Mouse (Mus musculus): Measurements from ENCODE around the gene Dhrs7c.
A peak's percentile ranks its signal among the peaks of the same experiment; 100 is the strongest.

Dhrs7c gene

DNA sequence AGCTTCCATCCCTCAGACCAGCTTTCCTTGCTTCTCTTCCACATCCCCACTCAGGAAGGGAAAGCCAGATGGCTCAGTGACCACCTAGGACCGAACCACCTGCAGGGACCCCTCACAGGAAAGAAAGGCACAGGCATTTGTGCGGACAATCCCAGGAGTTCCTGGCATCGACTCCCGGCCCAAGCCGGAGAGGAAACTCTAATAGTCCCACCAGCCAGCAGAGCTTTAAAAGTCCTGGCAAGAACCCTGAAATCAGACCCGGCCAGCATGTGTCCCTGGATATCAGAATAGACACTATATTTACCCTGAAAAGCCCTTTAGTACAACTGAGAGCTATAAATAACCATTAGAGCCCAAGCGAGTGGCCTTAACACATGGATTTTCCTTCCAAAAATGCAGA, at the start of gene Dhrs7c:
Dhrs7c (plus strand) TSS at position 257 of the 400 bp plus-strand sequence.
- DNase-seq (ENCODE audit: low spot score in 2 of 2): no peak

- DNase-seq (ENCODE audit: low spot score in 2 of 2): no peak
Observed at GRCm38 (mm10) chr11:67756287-67756686, 41.7 kb upstream of the Dhrs7c start.

DNA sequence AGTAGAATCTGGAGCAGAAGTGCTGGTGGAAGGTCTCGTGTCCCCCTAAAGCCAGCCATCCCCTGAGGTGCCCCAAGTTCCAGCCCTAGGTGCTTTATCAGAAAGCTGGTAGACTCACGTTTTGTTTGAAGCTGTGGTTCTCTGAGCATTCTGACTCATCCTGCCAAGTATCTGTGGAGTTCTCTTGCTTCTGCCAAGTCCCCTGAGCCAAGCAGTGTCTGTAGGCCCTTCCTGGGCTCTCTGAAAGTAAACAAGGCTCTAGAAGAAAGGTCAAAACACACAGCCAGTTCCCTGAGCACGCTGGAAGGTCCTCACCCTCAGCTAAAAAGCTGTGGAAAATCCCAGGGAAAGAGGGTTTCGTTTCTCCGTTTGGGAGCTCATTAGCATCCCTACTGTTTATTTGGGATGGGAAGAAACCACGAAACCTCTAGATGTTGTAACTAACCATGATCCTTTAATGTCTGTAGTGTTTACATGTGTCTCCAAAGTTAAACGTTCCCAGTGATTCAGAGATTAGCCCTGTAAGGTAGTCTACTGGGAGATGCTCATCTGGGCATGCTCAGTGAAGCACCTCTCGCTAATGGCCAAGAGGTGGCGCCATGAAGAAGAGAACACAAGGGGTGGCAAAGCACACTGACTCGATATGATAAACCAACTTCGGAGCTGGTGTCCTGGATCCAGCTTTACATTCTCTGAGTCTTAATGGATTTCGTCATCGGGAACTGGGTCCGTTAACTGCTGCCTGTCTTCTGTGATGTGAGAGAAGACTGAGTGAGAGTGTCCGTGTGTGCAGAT, 40.4 kb upstream of the Dhrs7c start:
- no peak for DNase-seq (ENCODE audit: low spot score in 2 of 2)

DNA sequence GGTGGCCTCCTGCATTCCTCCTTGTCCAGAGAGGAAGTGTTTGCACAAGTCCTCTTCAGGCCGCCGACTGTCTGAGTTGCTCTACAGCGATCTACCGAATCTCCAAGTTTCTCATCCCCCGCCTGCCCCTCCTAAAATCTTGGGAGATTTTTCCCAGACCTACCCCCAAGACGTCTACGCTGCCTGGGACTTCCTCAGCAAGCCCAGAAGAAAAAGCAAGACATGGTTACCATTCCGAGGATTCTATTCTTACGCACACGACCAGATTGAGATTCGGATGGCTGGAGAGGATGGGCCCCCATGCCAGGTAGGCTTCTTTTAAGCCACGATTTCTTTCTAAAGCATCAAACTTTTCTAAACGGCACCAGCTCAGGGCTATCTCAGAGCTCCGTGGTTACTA, 26.9 kb upstream of the Dhrs7c start, which contains the start of gene Glp2r:
Glp2r (minus strand) TSS at position 101 of the 400 bp plus-strand sequence.
- no peak for DNase-seq (ENCODE audit: low spot score in 2 of 2)

DNA sequence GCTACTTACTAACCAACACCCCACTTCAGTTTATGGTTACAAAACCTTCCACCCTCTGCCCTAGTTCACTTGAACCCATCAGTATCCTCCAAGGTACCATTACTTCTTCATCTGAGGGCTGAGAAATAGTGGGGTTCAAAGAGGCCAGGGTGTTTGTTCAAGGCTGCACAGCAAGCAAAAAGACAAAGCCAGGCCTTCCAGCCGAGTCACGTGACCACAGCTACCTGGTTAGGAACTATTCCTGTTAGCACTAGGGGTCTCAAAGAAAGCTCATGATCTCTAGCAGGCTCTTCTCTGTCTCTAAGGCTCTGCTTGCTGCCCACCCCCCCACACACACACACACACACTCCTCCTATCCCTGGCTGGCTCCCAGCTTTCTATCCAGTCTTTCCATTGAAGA, 26.3 kb upstream of the Dhrs7c start:
- no peak for DNase-seq (ENCODE audit: low spot score in 2 of 2)

DNA sequence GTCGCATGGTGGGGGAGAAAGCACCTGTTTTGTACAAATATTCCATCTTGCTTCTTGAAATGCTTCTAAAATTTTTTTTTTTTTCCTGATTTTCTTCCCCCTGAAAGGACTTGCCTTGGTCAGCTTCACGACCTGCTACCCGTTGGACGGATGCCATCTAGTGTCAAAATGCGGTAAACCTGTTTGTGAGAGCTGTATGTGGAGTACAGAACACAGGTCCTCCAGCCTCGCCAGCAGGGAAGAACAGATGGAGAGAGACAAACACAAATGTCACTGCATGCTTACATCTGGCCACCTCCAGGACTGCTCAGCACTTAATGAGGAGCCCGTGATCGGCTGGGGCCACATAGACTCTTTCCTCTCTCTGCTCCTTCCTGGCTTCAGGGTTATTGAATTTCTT, 25.4 kb upstream of the Dhrs7c start:
- peak; percentile 74 to 87 for DNase-seq (ENCODE audit: low spot score in 2 of 2)

DNA sequence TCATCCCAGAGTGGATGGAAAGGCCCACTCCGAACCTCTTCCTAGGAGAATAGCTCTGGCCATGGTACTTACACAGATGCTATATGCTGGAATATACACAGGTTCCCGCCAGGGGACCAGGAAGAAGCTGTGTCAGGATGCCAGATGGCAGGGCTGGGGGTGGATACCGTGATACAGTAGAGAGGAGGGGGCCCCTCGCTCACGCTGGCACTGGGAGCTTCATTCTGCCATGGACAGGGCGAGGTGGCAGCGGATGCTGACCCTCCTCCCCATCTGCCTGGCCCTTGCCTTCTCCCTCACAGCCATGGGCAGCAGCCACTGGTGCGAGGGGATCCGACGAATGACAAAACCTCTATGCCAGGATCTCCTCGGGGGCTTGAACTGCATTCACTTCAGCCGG, 23.6 kb upstream of the Dhrs7c start, which contains the start of gene Gsg1l2:
Gsg1l2 (plus strand) TSS at position 230 of the 400 bp plus-strand sequence.
- no peak for DNase-seq (ENCODE audit: low spot score in 2 of 2)

- DNase-seq (ENCODE audit: low spot score in 2 of 2): no peak
Observed at GRCm38 (mm10) chr11:67790182-67790581, 7.8 kb upstream of the Dhrs7c start.

DNA sequence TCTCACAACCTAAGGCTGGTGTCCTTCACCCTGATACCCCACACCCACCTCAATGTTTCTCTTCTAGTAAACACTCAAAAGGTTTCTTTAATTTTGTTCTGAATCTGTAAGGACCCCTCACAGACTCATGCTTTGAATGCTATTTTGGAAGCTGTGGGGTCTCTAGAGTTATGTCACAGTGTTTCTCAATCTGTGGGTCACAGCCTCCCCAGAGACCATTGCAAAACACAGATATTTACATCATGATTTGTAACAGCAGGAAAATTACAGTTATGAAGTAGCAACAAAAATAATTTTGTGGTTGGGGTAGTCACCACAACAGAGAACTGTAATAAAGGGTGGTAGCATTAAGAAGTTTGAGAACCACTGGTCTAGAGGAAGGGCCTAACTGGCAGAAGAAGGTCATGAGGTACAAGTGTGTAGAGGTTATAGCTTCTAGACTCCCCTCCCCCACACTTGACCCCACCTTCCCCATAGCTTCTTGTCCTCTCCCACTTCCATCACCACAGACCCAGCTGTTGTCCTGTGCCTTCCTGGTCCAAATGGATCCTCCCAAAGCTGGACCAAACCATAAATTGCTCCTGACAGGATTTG, 2.2 kb downstream of the Dhrs7c start:
- DNase-seq (ENCODE audit: low spot score in 2 of 2): no peak

- DNase-seq (ENCODE audit: low spot score in 2 of 2): no peak
Observed at GRCm38 (mm10) chr11:67801169-67801568, 3.2 kb downstream of the Dhrs7c start.

GRCm38 (mm10) chr11:67805538-67805937, 7.6 kb downstream of the Dhrs7c start:
- no peak for DNase-seq (ENCODE audit: low spot score in 2 of 2)

DNA sequence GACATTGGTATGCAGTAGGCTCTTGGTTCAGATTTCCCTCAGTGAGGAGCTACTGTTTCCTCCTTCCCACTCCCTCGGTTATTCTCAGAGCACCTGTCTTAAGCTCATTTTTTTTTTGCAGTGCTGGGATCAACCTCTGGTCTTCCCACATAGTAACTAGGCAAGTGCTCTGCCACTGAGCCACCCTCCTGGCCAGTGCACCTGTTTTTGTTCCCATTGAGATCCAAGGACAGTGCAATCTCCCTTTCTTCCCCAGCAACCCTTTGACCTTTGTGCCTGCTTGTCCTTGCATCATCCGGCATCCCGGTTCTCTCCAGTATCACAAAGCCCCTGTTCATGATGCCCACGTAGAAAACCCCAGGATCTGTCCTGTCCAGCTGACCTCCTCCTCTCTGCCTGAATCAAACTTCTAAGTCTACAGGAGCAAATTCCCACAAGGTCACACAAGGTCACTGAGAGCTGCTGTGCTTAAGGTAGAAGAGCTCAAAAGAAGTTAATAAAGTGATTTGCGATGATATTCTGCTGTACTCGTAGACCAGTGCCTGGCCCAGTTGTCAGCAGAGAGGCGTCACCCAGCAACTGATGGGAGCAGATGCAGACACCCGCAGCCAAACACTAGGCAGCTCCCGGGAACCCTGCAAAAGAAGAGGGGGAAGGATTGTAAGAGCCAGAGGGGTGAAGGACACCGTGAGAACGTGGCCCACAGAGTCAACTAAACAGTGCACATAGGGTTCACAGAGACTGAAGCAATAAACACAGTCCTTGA, 9.0 kb downstream of the Dhrs7c start:
- no peak for DNase-seq (ENCODE audit: low spot score in 2 of 2)

DNA sequence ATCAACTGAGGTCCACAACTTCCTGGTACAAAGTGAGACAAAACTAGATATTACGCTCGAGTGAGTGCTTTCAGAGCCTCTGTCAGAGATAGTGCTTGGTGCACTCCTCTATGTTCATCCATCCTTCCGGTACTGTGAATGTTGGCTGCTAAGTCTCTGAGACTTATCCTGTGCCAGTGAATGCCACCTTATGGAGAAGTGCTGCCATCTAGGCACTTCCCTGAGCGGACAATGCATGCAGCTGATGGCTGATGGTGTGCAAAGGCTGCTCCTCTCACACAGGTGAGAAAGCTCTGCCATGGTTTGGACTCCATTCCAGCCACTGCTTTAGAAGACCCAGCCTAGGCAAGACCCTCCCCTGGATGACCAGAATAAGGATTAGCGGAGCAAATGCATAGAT, 10.1 kb downstream of the Dhrs7c start:
- peak; percentile 25 to 31 for DNase-seq (ENCODE audit: low spot score in 2 of 2)

- DNase-seq (ENCODE audit: low spot score in 2 of 2): peak; percentile 26 to 44
Observed at GRCm38 (mm10) chr11:67811535-67811934, 13.5 kb downstream of the Dhrs7c start.

DNA sequence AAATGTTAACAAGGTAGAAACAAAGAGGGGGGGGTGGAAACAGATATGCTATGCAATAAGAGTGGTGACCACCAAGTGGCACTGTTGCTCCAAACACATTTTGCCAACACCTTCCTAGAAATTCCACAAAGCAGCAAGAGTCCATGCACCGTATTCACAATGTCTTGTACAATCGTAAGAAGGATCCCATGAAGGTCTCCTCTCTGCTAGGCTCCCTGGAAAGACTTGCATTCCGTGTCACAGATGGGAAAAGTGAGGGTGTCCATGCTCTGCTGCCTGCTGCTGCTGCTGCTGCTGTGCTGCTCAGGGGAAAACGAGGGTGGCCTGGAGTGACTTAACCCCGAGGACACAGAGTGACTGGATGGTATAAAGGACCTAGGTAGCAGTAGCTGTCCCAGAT, 21.6 kb downstream of the Dhrs7c start:
- DNase-seq (ENCODE audit: low spot score in 2 of 2): peak; percentile 51 to 60

- DNase-seq (ENCODE audit: low spot score in 2 of 2): peak; percentile 42 to 53
Observed at GRCm38 (mm10) chr11:67820221-67820620, 22.2 kb downstream of the Dhrs7c start.

DNA sequence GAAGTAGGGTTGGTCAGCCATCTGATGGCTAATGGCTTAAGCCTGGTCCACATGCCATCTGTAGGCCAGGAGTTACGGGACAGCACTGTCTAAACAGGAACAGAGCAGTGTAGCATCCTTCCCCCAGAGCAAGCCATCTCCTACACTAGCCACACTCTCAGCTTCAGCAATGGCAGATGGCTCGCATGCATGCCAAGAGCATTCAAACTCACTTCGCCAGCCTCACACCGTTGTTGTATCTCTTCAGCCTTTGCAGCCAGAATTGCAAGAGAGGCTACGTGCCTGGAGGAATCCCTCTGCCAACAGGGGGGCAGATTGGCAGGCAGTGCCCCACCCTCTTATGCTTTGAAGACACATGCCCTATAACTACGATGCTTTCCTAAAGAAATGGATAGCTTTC, 23.6 kb downstream of the Dhrs7c start:
- peak; percentile 37 to 49 for DNase-seq (ENCODE audit: low spot score in 2 of 2)

- DNase-seq (ENCODE audit: low spot score in 2 of 2): no peak
Observed at GRCm38 (mm10) chr11:67828360-67829059, 30.5 kb downstream of the Dhrs7c start.

- no peak for DNase-seq (ENCODE audit: low spot score in 2 of 2)
Observed at GRCm38 (mm10) chr11:67829530-67829929, 31.5 kb downstream of the Dhrs7c start.

DNA sequence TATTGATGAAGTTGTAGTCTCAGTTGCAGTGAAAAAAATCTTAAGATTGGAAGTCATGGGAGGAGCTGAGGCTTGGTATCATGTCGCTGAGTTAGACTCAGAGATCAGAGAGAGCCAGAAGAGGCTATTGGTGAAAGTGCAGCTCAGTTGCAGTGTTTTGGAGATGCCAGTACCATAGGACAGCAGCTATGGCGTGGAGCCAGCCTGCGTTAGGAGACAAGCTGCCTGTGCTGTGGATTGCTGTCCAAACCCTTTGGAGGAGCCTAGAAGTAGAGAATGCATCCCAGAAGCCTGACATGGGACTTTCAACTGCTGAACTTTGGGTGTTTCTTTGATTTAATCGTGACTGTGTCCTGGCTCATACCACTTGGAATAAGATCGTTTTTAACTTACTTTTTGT, 33.8 kb downstream of the Dhrs7c start:
- no peak for DNase-seq (ENCODE audit: low spot score in 2 of 2)

DNA sequence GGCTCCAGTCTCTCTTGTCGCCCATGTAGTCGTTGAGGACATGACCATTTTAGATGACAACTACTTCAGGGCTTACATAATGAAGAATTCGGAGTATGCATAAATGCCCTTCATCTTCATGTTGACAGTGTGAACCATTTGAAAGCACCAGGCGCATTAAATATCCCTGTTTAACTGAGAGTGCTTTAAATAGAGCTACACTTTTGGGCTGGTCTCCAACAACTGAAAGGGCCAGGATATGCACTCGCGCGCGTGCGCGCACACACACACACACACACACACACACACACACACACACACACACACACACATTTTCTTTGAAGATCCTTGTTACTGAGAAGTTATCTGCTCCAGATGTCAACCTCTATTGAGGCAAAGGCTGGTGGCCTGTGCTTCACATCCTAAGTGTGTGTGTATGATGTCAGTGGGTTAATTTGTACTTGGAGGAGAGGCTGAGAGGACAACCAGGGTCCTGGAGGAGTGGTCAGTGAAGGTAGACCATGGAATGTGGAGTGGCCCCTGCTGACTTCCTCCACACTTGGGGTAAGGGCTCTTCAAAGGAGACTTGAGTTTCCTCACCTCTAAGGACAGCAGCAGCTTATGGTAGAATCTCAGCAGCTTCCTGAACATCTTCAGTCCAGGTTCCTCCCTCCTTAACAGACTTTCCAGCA, 37.6 kb downstream of the Dhrs7c start:
- DNase-seq (ENCODE audit: low spot score in 2 of 2): no peak
